Mouse (Mus musculus) ES-E14 (cell line): ENCODE results near the gene Brpf1.

Experiments
- CHD2 ChIP-seq: IDR thresholded peaks from 2 replicates; pipeline ENCODE4 v1.6.1; 2014; ENCODE audit warnings: mild to moderate bottlenecking, low read depth, low read length, inconsistent platforms
- MAFK ChIP-seq: IDR thresholded peaks from 2 replicates; pipeline ENCODE4 v1.6.1; 2014; ENCODE audit warnings: mild to moderate bottlenecking, low read depth, low read length, inconsistent platforms; ENCODE audit not compliant: insufficient read depth
- ZC3H11A ChIP-seq: IDR thresholded peaks from 2 replicates; pipeline ENCODE4 v1.6.1; 2012; ENCODE audit warnings: low read depth, mild to moderate bottlenecking, inconsistent platforms, low read length, borderline replicate concordance

DNA sequence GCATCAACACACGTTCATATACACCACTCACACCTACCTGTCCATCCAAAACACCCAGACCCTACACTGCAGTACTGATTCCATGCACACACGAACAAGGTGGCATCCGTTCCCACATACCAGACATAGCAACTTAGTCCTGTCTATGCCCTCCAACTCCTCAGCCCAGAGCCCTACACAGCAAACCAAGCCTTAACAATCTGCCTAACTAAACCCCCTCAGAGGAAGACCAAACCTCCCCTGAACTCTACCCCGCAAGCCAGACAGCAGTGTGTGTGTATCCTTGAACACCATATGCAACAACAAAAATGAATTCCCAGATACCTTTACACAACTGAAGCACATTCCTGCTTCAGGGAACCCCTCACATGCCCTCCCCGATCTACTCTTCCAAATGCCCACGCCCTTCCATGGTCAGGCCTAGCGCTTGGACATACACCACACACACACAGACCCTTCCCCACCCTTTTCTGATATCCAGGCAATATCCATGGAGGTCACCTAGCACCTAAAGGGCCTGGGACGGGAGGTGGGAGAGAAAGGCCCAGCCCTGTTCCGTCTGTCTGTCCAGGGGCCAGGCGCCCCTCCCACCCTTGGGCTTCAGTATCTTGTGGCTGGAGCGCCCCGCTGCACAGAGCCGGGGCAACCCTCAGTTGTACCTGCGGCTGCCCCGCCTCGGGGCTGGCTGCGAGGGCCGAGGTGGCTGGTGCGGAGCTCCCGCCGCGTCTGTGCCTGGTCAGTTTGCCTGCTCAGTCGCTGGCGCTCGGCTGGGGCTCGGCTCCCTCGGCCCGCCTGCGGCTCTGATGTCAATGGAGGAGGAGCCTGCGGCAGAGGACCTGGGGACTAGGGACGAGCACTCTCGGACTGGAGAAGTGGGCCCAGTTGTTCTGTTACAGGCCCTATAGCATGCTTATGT is 36.5 kb downstream of the Brpf1 start, which contains the start of gene Camk1:
- TF ChIP-seq MAFK, result no peak
- no peak for TF ChIP-seq ZC3H11A
- TF ChIP-seq CHD2, result no peak
